Mouse (Mus musculus) megakaryocyte progenitor cell, adult 5-6 weeks (primary cell): ENCODE data around the gene Zmiz2. TPM values are rescaled to one million over a fixed set of nuclear protein-coding genes. Genes with fewer than 3 reads are reported as not detected.
"Not testable (repeated sequence)": the region's sequence is repeated elsewhere in the genome, so short reads cannot be mapped to it uniquely, and the experiment has no call there.

Experiments used
- ATAC-seq: replicated peaks from 2 replicates; pipeline ENCODE4 v1.8.0; 2016; ENCODE audit warnings: mild to moderate bottlenecking, moderate TSS enrichment, inconsistent platforms; ENCODE audit not compliant: poor library complexity
- total RNA-seq, 2 experiments: library from RNA; stranded (forward) in 1 of 2; stranded (reverse) in 1 of 2; fragments of 157-497, 149-512 nt in 1 of 2; fragments of 200-1000 nt in 1 of 2; gene quantifications; 2 replicates each; pipeline versions ENCODE4 v1.2.3 to v1.2.4; 2015 to 2017

The Zmiz2 gene
- total RNA-seq, 2 experiments from 2014 or later: 8.2 to 42.0 TPM

DNA sequence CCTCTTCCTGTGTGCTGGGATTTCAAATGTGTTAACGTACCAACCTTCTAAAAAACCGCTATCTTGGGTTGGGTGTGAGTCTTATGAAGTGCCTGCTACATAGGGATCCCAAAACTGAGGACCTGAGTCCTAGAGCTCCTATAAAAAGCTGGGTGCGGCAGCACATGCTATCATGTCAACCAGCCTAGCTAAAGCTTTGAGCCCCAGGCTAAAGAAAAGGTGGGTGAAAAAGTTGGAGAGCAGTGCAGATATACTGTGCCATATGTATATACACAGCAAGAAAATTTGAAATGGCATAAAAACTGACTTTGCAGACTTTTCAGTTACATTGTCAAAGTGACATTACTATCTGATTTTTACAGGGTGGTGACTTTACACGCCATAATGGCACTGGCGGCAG is 29.9 kb downstream of the Zmiz2 start:
- ATAC-seq: no peak

DNA sequence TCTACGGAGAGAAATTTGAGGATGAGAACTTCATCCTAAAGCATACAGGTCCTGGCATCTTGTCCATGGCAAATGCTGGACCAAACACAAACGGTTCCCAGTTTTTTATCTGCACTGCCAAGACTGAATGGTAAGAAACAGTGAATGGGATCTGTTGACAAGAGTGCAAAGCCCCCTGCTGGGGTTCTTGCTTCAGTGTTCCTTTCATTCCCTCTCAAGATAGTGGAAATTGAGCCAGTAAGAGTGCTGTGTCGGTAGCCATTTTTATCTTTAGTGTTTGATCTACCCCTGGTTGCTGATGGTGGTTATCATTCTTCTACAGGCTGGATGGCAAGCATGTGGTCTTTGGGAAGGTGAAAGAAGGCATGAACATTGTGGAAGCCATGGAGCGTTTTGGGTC is 30.3 kb downstream of the Zmiz2 start:
- not testable (repeated sequence) for ATAC-seq

DNA sequence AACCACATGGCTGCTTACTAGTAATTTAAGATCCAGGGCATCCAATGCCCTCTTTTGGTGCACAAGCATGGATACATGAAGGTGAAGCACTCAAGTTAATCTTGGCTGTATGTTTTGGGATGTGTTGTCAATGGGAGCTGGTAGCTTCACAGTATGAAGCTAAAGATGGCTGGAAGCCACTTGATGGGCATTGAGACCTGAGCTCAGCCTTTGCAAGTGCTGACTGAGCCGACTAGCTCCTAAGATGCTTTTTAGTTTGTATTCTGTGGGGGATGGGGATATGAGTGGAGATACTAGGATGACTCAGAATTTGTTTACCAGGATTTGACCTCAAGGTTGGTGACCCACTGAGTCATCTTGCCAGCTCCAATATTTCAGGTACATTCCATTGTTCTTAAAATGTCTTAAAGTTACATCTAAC is 31.4 kb downstream of the Zmiz2 start:
- ATAC-seq: no peak

DNA sequence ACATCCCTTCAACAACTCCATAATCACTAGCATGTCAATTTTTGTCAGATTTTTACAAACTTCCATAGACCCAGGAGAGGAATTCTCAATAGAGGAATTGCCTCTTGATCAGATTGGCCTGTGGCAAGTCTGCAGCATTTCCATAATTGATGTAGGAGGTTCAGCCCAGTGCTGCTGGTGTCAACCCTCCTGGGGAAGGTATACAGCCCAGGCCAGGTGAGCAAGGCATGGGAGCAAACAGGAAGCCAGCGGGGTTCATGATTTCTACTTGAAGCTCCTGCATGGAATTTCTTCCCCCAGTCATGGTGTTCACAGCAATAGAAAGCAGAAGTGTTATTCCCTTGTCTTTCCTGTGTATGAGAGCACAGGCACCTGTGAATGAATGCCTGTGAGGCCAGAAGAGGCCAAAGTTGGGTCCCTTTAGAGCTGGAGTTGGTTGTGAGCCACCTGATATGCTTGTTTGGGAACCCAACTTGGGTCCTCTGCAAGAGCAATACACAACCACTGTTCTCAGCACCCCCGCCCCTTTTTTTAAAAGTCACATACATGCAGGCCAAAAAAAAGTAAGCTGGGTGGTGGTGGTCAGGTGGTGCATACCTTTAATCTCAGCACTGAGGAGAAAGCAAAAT is 32.0 kb downstream of the Zmiz2 start:
- no peak for ATAC-seq

DNA sequence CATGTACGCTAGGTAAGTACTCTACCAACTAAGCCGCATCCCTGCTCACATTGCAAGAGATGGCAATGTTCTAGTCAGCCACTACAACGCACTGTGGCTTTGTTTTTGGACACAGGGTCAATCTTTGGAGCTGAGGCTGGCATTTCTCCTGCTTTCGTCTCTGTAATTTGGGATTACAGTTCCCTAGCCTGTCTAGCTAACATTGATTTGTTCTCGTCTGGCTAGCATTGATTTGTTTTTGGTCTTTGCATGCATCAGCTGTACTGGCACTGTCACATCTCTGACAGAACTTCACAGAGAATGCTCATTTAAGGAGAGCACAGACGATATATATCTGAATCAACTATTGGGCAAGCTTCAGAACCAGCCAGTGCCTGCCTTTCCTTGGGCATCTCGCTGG is 41.3 kb downstream of the Zmiz2 start:
- no peak for ATAC-seq

DNA sequence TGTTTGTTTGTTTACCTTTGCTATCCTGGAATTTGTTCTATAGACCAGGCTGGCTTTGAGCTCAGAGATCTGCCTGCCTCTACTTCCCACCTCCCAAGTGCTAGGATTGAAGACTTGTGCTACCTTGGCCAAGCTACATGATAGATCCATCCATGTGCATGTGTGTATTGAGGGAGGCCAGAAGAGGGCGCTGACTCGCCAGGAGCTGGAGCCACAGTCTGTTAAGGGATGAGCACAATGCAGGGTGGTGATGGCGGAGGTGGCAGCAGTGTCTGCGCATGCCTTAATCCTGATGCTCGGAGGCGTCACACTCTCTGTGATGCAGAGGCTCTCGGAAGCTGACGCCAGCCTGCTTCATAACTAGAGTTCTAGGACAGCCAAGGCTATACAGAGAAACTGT is 47.6 kb downstream of the Zmiz2 start:
- ATAC-seq: peak; percentile 100

DNA sequence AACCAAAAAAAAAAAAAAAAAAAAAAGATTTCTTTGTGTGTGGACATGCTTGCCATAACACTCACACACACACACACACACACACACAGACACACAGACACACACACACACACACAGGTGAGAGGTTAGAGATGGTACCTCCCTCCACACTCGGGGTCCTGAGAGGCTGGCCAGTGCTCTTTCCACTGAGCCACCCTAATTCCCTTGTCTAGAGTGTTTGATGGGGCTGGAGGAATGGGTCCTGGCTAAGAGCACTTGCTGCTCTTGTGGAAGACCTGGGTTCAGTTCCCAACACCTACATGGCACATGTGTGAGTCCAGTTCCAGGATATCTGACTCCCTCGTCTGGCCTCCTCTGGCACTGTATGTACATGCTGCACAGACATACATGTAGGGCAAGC is 48.8 kb downstream of the Zmiz2 start:
- no peak for ATAC-seq

DNA sequence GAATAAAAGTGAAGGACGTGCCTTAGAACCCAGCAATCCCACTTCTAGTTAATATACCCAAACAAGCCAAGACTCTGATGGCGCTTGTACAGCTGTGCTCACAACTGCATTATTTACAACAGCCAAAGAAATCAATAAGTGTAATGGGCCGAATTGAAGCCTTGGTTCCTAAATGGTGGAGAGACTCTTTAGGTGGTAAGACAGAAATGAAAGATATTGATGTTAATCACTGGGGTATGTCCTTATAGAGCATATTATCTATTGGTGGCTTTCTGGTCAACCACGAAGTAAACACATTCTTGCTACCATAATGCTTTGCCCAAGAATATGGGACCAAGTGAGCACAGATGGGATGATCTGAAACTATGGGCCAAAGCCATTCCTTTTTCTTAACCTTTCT is 51.3 kb downstream of the Zmiz2 start:
- ATAC-seq: no peak

DNA sequence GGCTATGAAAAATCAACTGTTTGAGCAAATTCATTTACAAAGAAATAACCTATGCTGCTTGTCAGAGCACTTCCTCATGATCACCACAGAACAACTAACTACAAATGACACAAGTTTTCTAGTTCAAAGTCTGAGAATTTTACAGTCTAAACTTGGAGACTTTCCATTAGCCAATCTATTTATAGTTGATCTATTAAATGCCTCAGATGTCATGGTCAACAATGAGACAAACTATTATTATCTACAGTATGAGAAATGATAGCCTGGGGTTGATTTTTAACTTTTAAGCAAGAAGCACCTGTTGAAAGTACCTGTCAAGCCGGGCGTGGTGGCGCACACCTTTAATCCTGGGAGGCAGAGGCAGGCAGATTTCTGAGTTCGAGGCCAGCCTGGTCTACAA is 53.7 kb downstream of the Zmiz2 start:
- no peak for ATAC-seq

DNA sequence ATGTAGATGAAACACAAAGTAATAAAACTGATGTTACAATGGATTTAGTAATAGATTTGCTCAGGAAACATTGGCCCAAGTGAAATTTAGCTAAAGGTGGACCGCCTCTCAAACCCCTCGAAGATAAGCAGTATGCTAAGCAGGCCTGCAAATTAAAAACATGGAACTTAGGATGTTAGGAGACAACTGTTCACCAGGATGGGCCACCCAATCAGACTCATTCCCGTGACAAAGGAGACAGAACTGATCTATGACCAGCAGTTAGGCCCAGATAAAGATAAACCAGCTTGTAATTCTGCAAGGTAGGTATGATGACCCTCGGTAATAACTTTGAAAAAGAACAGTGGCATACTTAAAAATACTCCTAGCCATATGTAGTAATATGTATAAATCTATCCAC is 54.2 kb downstream of the Zmiz2 start:
- ATAC-seq: no peak

DNA sequence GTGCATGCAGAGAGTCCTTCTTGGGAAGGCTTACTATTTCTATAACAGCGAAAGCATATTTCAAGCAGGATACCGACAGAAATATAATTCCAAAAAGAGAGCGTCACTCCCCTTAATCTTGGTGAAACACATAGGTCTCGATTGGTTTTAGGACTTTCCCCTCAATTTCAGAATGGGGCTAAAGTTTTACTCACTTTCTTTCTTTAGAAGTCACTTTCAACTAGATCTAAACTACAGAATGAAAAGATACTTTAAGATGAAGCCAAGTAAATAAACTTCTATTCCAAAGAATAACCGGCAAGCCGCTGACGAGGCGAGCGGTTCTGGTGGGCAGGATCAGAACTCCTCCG is 54.8 kb downstream of the Zmiz2 start:
- ATAC-seq: no peak

DNA sequence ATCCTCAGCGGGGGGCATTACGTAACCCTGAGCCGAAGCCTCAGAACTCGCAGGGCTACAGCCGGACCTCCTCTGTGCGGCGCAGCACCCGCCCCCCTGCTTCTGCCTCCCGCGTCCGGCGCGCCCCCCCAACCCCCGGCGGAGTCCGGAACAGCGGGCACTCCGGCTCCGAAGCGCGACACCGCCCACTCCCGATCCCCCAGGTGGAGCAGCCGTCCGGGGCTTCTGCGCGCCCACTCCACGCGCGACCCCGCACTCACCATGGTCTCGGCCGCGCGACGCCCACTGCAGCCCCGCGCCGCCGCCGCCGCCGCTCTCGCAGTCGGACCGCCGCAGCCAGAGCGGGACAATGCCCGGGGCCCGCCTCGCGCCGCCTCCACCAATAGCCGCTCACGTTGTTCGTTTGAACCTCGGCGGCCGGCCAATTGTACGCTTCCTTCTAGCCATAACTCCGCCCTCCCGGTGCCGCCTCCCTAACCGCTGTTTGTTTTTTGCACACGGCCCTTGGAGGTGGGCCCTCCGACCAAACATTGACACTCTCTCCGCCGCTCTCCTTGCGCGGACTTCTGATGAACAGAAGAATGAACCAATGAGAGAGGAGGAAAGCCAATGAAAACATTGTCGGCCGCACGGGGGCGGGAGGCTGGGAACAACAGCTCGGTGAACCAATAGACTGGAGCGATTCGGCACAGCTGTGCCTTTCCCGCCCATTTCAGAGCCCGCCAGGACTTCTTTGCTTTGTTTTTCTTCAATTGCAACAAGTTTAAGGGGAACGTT is 55.4 kb downstream of the Zmiz2 start, which contains the start of gene H2afv:
H2afv (minus strand) TSS at position 367 of the 777 bp plus-strand sequence.
- ATAC-seq: peak; percentile 94

DNA sequence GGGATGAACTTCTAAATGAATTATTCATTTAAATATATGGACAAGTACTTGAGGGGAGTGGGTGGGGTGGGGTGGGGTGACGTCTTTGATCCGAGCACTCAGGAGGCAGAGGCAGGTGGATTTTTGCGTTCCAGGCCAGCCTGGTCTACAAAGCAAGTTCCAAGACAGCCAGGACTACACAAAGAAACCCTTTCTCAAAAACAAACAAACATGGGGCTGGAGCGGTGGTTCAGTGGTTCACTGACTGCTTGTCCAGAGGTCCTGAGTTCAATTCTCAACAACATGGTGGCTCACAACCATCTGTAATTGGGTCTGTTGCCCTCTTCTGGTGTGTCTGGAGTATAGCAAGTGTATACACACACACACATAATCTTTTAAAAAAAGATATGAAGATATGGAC is 56.6 kb downstream of the Zmiz2 start:
- no peak for ATAC-seq

DNA sequence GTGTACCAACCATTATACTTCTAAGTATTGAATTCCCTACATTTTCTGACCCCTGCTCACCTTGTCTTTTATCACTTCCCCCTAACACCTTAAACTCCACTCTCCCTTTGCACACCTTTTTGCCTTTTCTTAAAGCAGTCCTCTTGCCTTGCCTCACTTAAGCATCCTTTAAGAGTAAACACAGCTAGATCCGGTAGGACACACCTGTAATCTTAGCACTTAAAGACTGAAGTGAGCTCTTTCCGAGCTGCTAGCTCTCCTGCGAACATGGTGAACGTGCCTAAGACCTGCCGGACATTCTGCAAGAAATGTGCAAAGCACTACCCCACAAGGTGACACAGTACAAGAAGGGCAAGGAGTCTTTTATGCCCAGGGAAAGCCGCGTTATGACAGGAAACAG is 57.1 kb downstream of the Zmiz2 start:
- ATAC-seq: no peak

DNA sequence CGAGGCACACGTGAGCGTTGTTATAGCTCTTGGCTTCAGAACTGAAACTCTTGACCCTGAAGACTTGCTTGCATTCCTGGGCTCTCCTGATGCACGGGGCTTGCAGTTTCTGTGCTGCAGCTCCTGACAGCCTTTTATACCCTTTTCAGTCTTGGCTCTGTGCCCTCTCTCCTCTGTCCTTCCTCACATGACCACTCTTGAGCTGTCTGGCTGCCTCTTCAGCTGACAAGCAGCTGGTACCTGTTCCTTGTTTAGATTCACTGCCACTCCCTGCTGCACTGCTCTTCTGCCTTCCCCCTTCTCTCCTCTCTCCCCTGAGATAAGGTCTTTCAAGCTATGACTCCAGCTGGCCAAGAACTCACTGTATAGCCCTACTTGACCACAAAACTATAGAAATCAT is 58.6 kb downstream of the Zmiz2 start:
- ATAC-seq: no peak

DNA sequence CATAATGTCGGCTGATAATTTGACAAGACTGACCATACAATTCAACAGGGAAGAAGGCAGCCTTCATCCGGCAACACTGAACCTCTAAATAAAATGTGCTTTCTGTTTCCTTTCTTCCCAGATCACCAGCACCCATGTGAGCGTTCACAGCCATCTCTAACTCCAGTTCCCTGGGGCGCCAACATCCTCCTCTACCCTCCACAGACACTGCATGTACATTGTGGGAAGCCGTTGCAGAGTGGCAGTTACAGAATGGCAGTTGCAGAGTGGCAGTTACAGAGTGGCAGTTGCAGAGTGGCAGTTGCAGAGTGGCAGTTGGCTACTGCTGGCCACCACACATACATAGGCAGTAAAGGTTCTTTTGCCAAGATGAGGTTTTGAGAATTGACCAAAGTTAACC is 59.3 kb downstream of the Zmiz2 start:
- not testable (repeated sequence) for ATAC-seq

Other genes with a start within 250 kb of the Zmiz2 start
- 0.42 and 0.67 TPM in 2 replicates for gene A730071L15Rik, start 189.0 kb upstream of the Zmiz2 start, total RNA-seq (2015)
- gene A730071L15Rik, start 189.0 kb upstream of the Zmiz2 start, total RNA-seq (2017): 0.51 and 1.7 TPM in 2 replicates
- gene Nudcd3, start 188.7 kb upstream of the Zmiz2 start, total RNA-seq (2015): 15.6 and 22.7 TPM in 2 replicates
- 33.4 and 36.9 TPM in 2 replicates for gene Nudcd3, start 188.7 kb upstream of the Zmiz2 start, total RNA-seq (2017)
- gene Npc1l1, start 158.9 kb upstream of the Zmiz2 start, total RNA-seq (2015): not detected in 2 replicates
- not detected in 2 replicates for gene Npc1l1, start 158.9 kb upstream of the Zmiz2 start, total RNA-seq (2017)
- 34.7 and 44.6 TPM in 2 replicates for gene Ddx56, start 121.3 kb upstream of the Zmiz2 start, total RNA-seq (2015)
- 44.6 and 51.4 TPM in 2 replicates for gene Ddx56, start 121.3 kb upstream of the Zmiz2 start, total RNA-seq (2017)
- gene Tmed4, start 114.2 kb upstream of the Zmiz2 start, total RNA-seq (2015): 54.5 and 60.0 TPM in 2 replicates
- 54.8 and 63.7 TPM in 2 replicates for gene Tmed4, start 114.2 kb upstream of the Zmiz2 start, total RNA-seq (2017)
- gene Ogdh, start 97.4 kb upstream of the Zmiz2 start, total RNA-seq (2015): 110 and 113 TPM in 2 replicates
- 84.7 and 91.1 TPM in 2 replicates for gene Ogdh, start 97.4 kb upstream of the Zmiz2 start, total RNA-seq (2017)
- gene Ppia, start 26.4 kb downstream of the Zmiz2 start, total RNA-seq (2015): 5,512 and 5,729 TPM in 2 replicates
- gene Ppia, start 26.4 kb downstream of the Zmiz2 start, total RNA-seq (2017): 1,825 and 2,581 TPM in 2 replicates
- gene H2afv, start 55.4 kb downstream of the Zmiz2 start, total RNA-seq (2015): 174 and 176 TPM in 2 replicates
- 134 and 144 TPM in 2 replicates for gene H2afv, start 55.4 kb downstream of the Zmiz2 start, total RNA-seq (2017)
- gene Purb, start 86.8 kb downstream of the Zmiz2 start, total RNA-seq (2015): 51.3 and 53.0 TPM in 2 replicates
- gene Purb, start 86.8 kb downstream of the Zmiz2 start, total RNA-seq (2017): 38.3 and 40.5 TPM in 2 replicates
- gene Myo1g, start 131.9 kb downstream of the Zmiz2 start, total RNA-seq (2015): 39.1 and 43.8 TPM in 2 replicates
- 47.1 and 49.6 TPM in 2 replicates for gene Myo1g, start 131.9 kb downstream of the Zmiz2 start, total RNA-seq (2017)
- gene Ccm2, start 157.8 kb downstream of the Zmiz2 start, total RNA-seq (2015): 18.3 and 22.7 TPM in 2 replicates
- gene Ccm2, start 157.8 kb downstream of the Zmiz2 start, total RNA-seq (2017): 43.6 TPM in 2 replicates
- gene Nacad, start 217.0 kb downstream of the Zmiz2 start, total RNA-seq (2015): not detected in 2 replicates
- not detected in 2 replicates for gene Nacad, start 217.0 kb downstream of the Zmiz2 start, total RNA-seq (2017)
- gene Tbrg4, start 237.0 kb downstream of the Zmiz2 start, total RNA-seq (2015): 46.2 and 58.3 TPM in 2 replicates
- 36.7 and 52.1 TPM in 2 replicates for gene Tbrg4, start 237.0 kb downstream of the Zmiz2 start, total RNA-seq (2017)
- not detected in 2 replicates for gene Wap, start 249.6 kb downstream of the Zmiz2 start, total RNA-seq (2015)
- not detected in 2 replicates for gene Wap, start 249.6 kb downstream of the Zmiz2 start, total RNA-seq (2017)